ENCODE assay signal across 21 mouse cellular contexts in the genomic region with DNA sequence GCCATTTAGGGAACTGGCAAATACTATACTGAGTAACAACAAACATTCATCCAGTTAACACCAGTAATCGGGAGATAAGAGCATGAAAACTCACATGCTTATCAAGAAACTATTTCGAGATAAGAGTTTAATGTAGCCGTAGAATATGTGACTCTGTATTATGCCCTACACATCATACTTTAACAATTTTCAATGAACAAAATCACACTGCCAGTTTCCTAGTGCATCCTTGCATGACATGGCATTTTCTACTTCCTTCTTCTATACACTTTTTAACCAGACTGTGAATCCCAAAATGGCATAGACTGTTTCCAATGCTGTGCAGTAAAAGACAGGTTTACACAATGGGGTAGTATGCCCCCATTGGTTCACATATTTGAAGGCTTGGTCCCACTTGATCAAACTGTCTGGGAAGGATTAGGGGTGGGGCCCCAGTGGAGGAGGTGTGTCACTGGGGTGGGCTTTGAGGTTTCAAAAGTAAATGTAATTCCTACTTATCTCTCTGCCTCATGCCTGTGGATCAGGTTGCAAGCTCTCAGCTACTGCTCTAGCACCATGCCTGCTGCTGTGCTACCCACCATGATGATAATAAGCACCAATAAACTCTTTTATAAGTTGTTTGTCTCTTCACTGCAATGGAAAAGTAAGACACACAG. TPM values are rescaled to one million over a fixed set of nuclear protein-coding genes. Genes with fewer than 3 reads are reported as not detected.
DNase-seq lines count a peak whose midpoint lies in the region; ATAC-seq and TF ChIP-seq lines count a peak whose summit lies in the region.
"Had no signal": no experiment of that assay in that cellular context is flagged by ENCODE, and none has a peak within 500 bp of the region (broad histone marks: within the 10 kb centered on the region; RNA-seq: fewer than 3 reads in every experiment).

No protein-coding gene starts in this region.

- no peak overlapping the region for H3K27ac ChIP-seq in kidney, postnatal 0 days
- H3K27ac ChIP-seq in macrophage: peak overlapping the region; percentile 31; the same call in 1 of the 2 replicates
- no peak overlapping the region for H3K27ac ChIP-seq in forebrain, embryonic 16.5 days (ENCODE audit: low read length)
- H3K27ac ChIP-seq: hindbrain, embryonic 14.5 days; limb, embryonic 13.5 days; lung, embryonic 15.5 days had no signal

- DNase-seq in kidney, postnatal 0 days (ENCODE audit: low spot score): no peak
- no peak for DNase-seq in kidney, postnatal 10 days
- DNase-seq in layer of hippocampus, postnatal 25 days (ENCODE audit: extremely low spot score in 1 of 2, low spot score in 1 of 2): no peak
- DNase-seq in adrenal gland, adult 18-20 months (ENCODE audit: low spot score in 2 of 2): no peak
- no peak for DNase-seq in heart, adult 8-10 months (ENCODE audit: low spot score)
- DNase-seq: cerebellum, adult 8-10 months; forebrain, postnatal 0 days; kidney, adult 9 months; kidney, postnatal 4 days; midbrain, embryonic 14.5 days; right cerebral cortex, postnatal 14 days had no signal

- no peaks in the 10 kb centered on the region for H3K4me1 ChIP-seq in kidney, postnatal 0 days (replicated peaks; ENCODE audit: insufficient read depth, low read length)
- H3K4me1 ChIP-seq in forebrain, embryonic 16.5 days (replicated peaks; ENCODE audit: control insufficient read depth, insufficient read depth, low read length): no peaks in the 10 kb centered on the region
- H3K4me1 ChIP-seq: limb, embryonic 13.5 days; lung, embryonic 15.5 days had no signal

- H3K36me3 ChIP-seq in kidney, postnatal 0 days (ENCODE audit: insufficient read depth, low read length): no peaks in the 10 kb centered on the region
- no peaks in the 10 kb centered on the region for H3K36me3 ChIP-seq in macrophage (ENCODE audit: inconsistent target)
- no peaks in the 10 kb centered on the region for H3K36me3 ChIP-seq in forebrain, embryonic 16.5 days (ENCODE audit: control insufficient read depth, insufficient read depth)
- H3K36me3 ChIP-seq: heart, embryonic 12.5 days; limb, embryonic 13.5 days; lung, embryonic 15.5 days had no signal

- no peaks in the 10 kb centered on the region for H3K27me3 ChIP-seq in kidney, postnatal 0 days (ENCODE audit: insufficient read depth, low read length)
- no peaks in the 10 kb centered on the region for H3K27me3 ChIP-seq in forebrain, embryonic 16.5 days (replicated peaks; ENCODE audit: control insufficient read depth, insufficient read depth, low read length)
- H3K27me3 ChIP-seq: heart, embryonic 12.5 days; limb, embryonic 13.5 days; lung, embryonic 15.5 days had no signal

- H3K9me3 ChIP-seq in kidney, postnatal 0 days (replicated peaks; ENCODE audit: low read length): no peaks in the 10 kb centered on the region
- H3K9me3 ChIP-seq in forebrain, embryonic 16.5 days (ENCODE audit: control insufficient read depth, low read length): 0 out of 2 replicates have a peak, but pooled peaks cover 2% of the 10 kb centered on the region
- H3K9me3 ChIP-seq: heart, embryonic 12.5 days; limb, embryonic 13.5 days; lung, embryonic 15.5 days had no signal

- H3K79me2 ChIP-seq in macrophage (ENCODE audit: inconsistent target): peaks cover 48% of the 10 kb centered on the region; the same call in 1 of the 2 replicates

- ATAC-seq in kidney, postnatal 0 days (replicated peaks; ENCODE audit: low FRiP score, low read depth): 0 out of 2 replicates have a peak, but pooled peaks have one; percentile 29
- peak; percentile 69 to 71; a peak in 3 of 4 replicates for ATAC-seq in hematopoietic stem cell, adult 5-6 weeks (replicated peaks in 1 of 2; ENCODE audit: insufficient read depth in 1 of 2, low FRiP score in 2 of 2, low TSS enrichment in 1 of 2, low read depth in 1 of 2, poor library complexity in 2 of 2, severe bottlenecking in 2 of 2)
- no peak for ATAC-seq in forebrain, embryonic 16.5 days
- ATAC-seq: CD4-positive, CD25-positive, alpha-beta regulatory T cell, adult 4 months; forebrain, postnatal 0 days had no signal

- no peak overlapping the region for H3K4me2 ChIP-seq in kidney, postnatal 0 days (ENCODE audit: low read length)
- no peak overlapping the region for H3K4me2 ChIP-seq in forebrain, embryonic 16.5 days (ENCODE audit: low read length)
- H3K4me2 ChIP-seq: heart, embryonic 12.5 days; hindbrain, embryonic 14.5 days; limb, embryonic 13.5 days; lung, embryonic 15.5 days had no signal

- TF ChIP-seq CTCF in kidney, postnatal 0 days (IDR thresholded peaks at IDR 0.05; ENCODE audit: low read depth): no peak

- 86% methylated on average over 3 of the region's 3 CpGs for WGBS in kidney, postnatal 0 days
- WGBS in macrophage (ENCODE audit: missing documents): 66% methylated on average over 3 of the region's 3 CpGs
- 92% methylated on average over 3 of the region's 3 CpGs for WGBS in forebrain, embryonic 16.5 days

- no peak overlapping the region for H3K9ac ChIP-seq in kidney, postnatal 0 days (ENCODE audit: low read depth, low read length)
- H3K9ac ChIP-seq in forebrain, embryonic 16.5 days (replicated peaks; ENCODE audit: low read depth, low read length): no peak overlapping the region
- H3K9ac ChIP-seq: forebrain, postnatal 0 days; heart, embryonic 12.5 days; hindbrain, embryonic 14.5 days; limb, embryonic 13.5 days; lung, embryonic 15.5 days had no signal

- H3K4me3 ChIP-seq in kidney, postnatal 0 days (replicated peaks; ENCODE audit: low read depth, low read length): no peak overlapping the region
- no peak overlapping the region for H3K4me3 ChIP-seq in macrophage (ENCODE audit: inconsistent target)
- H3K4me3 ChIP-seq in forebrain, embryonic 16.5 days (replicated peaks; ENCODE audit: low read length): no peak overlapping the region
- H3K4me3 ChIP-seq: erythroblast, embryonic 14.5 days; heart, embryonic 12.5 days; limb, embryonic 13.5 days; lung, embryonic 15.5 days; myocyte had no signal

RNA-seq across cellular contexts. Expression of gene Ncoa7, which starts 15.3 kb away (rescaled TPM):
- polyA plus RNA-seq in kidney, postnatal 0 days (2015; fragmentation: Nextera tagmentation; extraction: Ambion mirVana): 19.6 and 21.9 TPM in 2 replicates
- 48.2 and 67.9 TPM in 2 replicates for total RNA-seq in hematopoietic stem cell, adult 5-6 weeks (2017)
- total RNA-seq in macrophage (2018; cell fraction: chromatin; rRNA removed): 100 to 1,000 TPM in 8 of 26 experiments, 10 to 100 TPM in 18; 43.0 to 131 (median 86.1) TPM
- 10 to 100 TPM; 22.2 to 71.1 (median 34.7) TPM for total RNA-seq in macrophage (2018; cell fraction: cytosol; rRNA removed)
- total RNA-seq in macrophage (2018; cell fraction: nucleus; rRNA removed): 100 to 1,000 TPM in 2 of 26 experiments, 10 to 100 TPM in 24; 39.4 to 122 (median 71.4) TPM
- polyA plus RNA-seq in macrophage (2018): 19.1 to 26.7 TPM (median 25.4 TPM) in 3 replicates
- 100 to 1,000 TPM; 102 to 106 TPM for total RNA-seq in layer of hippocampus, postnatal 25 days (2021)
- 14.8 and 18.7 TPM in 2 replicates for polyA plus RNA-seq in forebrain, embryonic 16.5 days (2015; fragmentation: Nextera tagmentation; extraction: Ambion mirVana)
- 10 to 100 TPM; 29.2 to 30.2 TPM for total RNA-seq in adrenal gland, adult 18-20 months (2021)
- total RNA-seq in heart, adult 8-10 months (2022): 1 to 10 TPM; 2.6 to 3.6 (median 3.0) TPM

RNA-seq across cellular contexts. Expression of gene Hey2, which starts 54.8 kb away (rescaled TPM):
- polyA plus RNA-seq in kidney, postnatal 0 days (2015; fragmentation: Nextera tagmentation; extraction: Ambion mirVana): 3.4 and 3.5 TPM in 2 replicates
- 0.75 TPM in 1 of 2 replicates, not detected in the other for total RNA-seq in hematopoietic stem cell, adult 5-6 weeks (2017)
- total RNA-seq in macrophage (2018; cell fraction: chromatin; rRNA removed): under 1 TPM in 2 of 26 experiments, not detected in 24; 0.32 to 0.36 TPM
- total RNA-seq in macrophage (2018; cell fraction: cytosol; rRNA removed): under 1 TPM in 1 of 26 experiments, not detected in 25; 0.05 TPM
- not detected for total RNA-seq in macrophage (2018; cell fraction: nucleus; rRNA removed)
- polyA plus RNA-seq in macrophage (2018): not detected in 3 replicates
- total RNA-seq in layer of hippocampus, postnatal 25 days (2021): 1 to 10 TPM; 4.9 to 6.1 TPM
- polyA plus RNA-seq in forebrain, embryonic 16.5 days (2015; fragmentation: Nextera tagmentation; extraction: Ambion mirVana): 3.4 and 3.9 TPM in 2 replicates
- total RNA-seq in adrenal gland, adult 18-20 months (2021): 1 to 10 TPM; 1.1 to 2.2 TPM
- total RNA-seq in heart, adult 8-10 months (2022): 1 to 10 TPM; 3.9 to 6.8 (median 5.3) TPM

Comparison
In these comparisons a context has a peak if more than half of its experiments do, and no peak if none do; other contexts are left out.
1. RNA of gene Ncoa7, which starts 15.3 kb away (total RNA-seq): 102 to 106 TPM in layer of hippocampus, postnatal 25 days, 48.2 to 67.9 TPM in hematopoietic stem cell, adult 5-6 weeks and 29.2 to 30.2 TPM in adrenal gland, adult 18-20 months; 2.6 to 3.6 TPM in heart, adult 8-10 months; every median in the first group is over 4 times any median in the second.